Comparison of ENCODE assay signal across 9 mouse cellular contexts in the genomic region with DNA sequence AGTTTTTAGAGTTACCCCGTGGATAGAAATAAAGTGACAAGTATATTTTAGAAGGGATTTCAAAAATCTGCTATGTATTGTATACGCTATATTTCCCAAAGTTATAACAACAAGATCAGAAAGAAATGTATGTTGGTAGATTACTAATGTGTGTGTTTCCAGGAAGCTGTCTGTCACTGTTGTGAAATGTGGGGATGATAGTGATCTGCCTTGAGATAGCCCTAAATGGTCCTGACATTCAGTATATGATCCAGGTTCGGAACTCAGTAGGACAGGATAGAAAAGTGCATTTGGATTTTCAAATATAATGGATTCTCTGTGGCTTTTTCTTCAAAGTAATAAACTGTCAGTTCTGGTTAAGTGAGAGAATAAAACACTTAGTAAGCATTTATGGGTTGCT. TPM values are rescaled to one million over a fixed set of nuclear protein-coding genes. Genes with fewer than 3 reads are reported as not detected.
DNase-seq lines count a peak whose midpoint lies in the region; ATAC-seq and TF ChIP-seq lines count a peak whose summit lies in the region.
"Had no signal": no experiment of that assay in that cellular context is flagged by ENCODE, and none has a peak within 500 bp of the region (broad histone marks: within the 10 kb centered on the region; RNA-seq: fewer than 3 reads in every experiment).

No protein-coding gene starts in this region.

- H3K4me3 ChIP-seq in hindbrain, embryonic 10.5 days: 0 out of 2 replicates have a peak overlapping the region, but pooled peaks have one; percentile 62
- H3K4me3 ChIP-seq in hindbrain, embryonic 11.5 days (ENCODE audit: low read depth, low read length): no peak overlapping the region
- peak overlapping the region; percentile 85 for H3K4me3 ChIP-seq in E14TG2a.4 (replicated peaks; ENCODE audit: low read length)
- H3K4me3 ChIP-seq in forebrain, postnatal 0 days (ENCODE audit: low read depth, low read length): peak overlapping the region; percentile 58
- H3K4me3 ChIP-seq in macrophage (ENCODE audit: inconsistent target): peak overlapping the region; percentile 75

- H3K36me3 ChIP-seq in hindbrain, embryonic 10.5 days: no peaks in the 10 kb centered on the region
- H3K36me3 ChIP-seq in hindbrain, embryonic 11.5 days (ENCODE audit: control insufficient read depth, insufficient read depth, low read length): no peaks in the 10 kb centered on the region
- no peaks in the 10 kb centered on the region for H3K36me3 ChIP-seq in E14TG2a.4 (ENCODE audit: insufficient read depth, low read length)
- no peaks in the 10 kb centered on the region for H3K36me3 ChIP-seq in forebrain, postnatal 0 days (ENCODE audit: insufficient read depth)
- no peaks in the 10 kb centered on the region for H3K36me3 ChIP-seq in macrophage (ENCODE audit: inconsistent target)

- H3K9ac ChIP-seq in hindbrain, embryonic 11.5 days (ENCODE audit: low read depth, low read length): no peak overlapping the region
- H3K9ac ChIP-seq in forebrain, postnatal 0 days: no peak overlapping the region

- peaks cover 65% of the 10 kb centered on the region for H3K79me2 ChIP-seq in macrophage (ENCODE audit: inconsistent target)

- no peak overlapping the region for H3K27ac ChIP-seq in hindbrain, embryonic 10.5 days
- H3K27ac ChIP-seq in hindbrain, embryonic 11.5 days (ENCODE audit: low read depth, low read length): no peak overlapping the region
- H3K27ac ChIP-seq in forebrain, postnatal 0 days (ENCODE audit: low read depth, low read length): no peak overlapping the region
- H3K27ac ChIP-seq in macrophage: peak overlapping the region; percentile 79

- no peaks in the 10 kb centered on the region for H3K9me3 ChIP-seq in hindbrain, embryonic 10.5 days
- no peaks in the 10 kb centered on the region for H3K9me3 ChIP-seq in hindbrain, embryonic 11.5 days (ENCODE audit: control insufficient read depth, low read length)
- H3K9me3 ChIP-seq in E14TG2a.4 (ENCODE audit: low read length): no peaks in the 10 kb centered on the region
- no peaks in the 10 kb centered on the region for H3K9me3 ChIP-seq in forebrain, postnatal 0 days (ENCODE audit: low read length)

- TF ChIP-seq CTCF in E14TG2a.4 (conservative IDR thresholded peaks at IDR 0.05; ENCODE audit: low read length): no peak
- TF ChIP-seq CTCF in forebrain, postnatal 0 days (IDR thresholded peaks at IDR 0.05; ENCODE audit: low read depth): no peak

- H3K4me1 ChIP-seq in hindbrain, embryonic 10.5 days (replicated peaks): no peaks in the 10 kb centered on the region
- no peaks in the 10 kb centered on the region for H3K4me1 ChIP-seq in hindbrain, embryonic 11.5 days (replicated peaks; ENCODE audit: control insufficient read depth, insufficient read depth, low read length)
- no peaks in the 10 kb centered on the region for H3K4me1 ChIP-seq in E14TG2a.4 (replicated peaks; ENCODE audit: low read depth, low read length)
- no peaks in the 10 kb centered on the region for H3K4me1 ChIP-seq in forebrain, postnatal 0 days (ENCODE audit: insufficient read depth)

- ATAC-seq in hindbrain, embryonic 11.5 days (ENCODE audit: low FRiP score): no peak
- ATAC-seq in forebrain, postnatal 0 days: no peak

- no peaks in the 10 kb centered on the region for H3K27me3 ChIP-seq in hindbrain, embryonic 10.5 days (ENCODE audit: insufficient read depth, poor library complexity, severe bottlenecking)
- H3K27me3 ChIP-seq in hindbrain, embryonic 11.5 days (ENCODE audit: control insufficient read depth, insufficient read depth, low read length): no peaks in the 10 kb centered on the region
- no peaks in the 10 kb centered on the region for H3K27me3 ChIP-seq in E14TG2a.4 (ENCODE audit: insufficient read depth, low read length)
- no peaks in the 10 kb centered on the region for H3K27me3 ChIP-seq in forebrain, postnatal 0 days (ENCODE audit: insufficient read depth, low read length)

- no peak overlapping the region for H3K4me2 ChIP-seq in hindbrain, embryonic 11.5 days (replicated peaks; ENCODE audit: low read depth, low read length)
- peak overlapping the region; percentile 53 for H3K4me2 ChIP-seq in forebrain, postnatal 0 days (ENCODE audit: low read depth)

- no peak for DNase-seq in hindbrain, embryonic 10.5 days (ENCODE audit: low spot score)
- DNase-seq in hindbrain, embryonic 11.5 days (ENCODE audit: low spot score): no peak
- DNase-seq in forebrain, postnatal 0 days: no peak
- DNase-seq in frontal cortex, postnatal 14 days (ENCODE audit: low spot score in 2 of 2): no peak
- no peak for DNase-seq in c-Kit-positive CD71-positive TER-119-positive erythroid progenitor cells, embryonic 14.5 days (ENCODE audit: low spot score)
- DNase-seq in cerebellum, adult 9-10 months: no peak
- DNase-seq: kidney, postnatal 4 days had no signal

- 80% methylated on average over 3 of the region's 3 CpGs for WGBS in hindbrain, embryonic 10.5 days
- WGBS in hindbrain, embryonic 11.5 days: 75% methylated on average over 3 of the region's 3 CpGs
- 80% methylated on average over 3 of the region's 3 CpGs for WGBS in forebrain, postnatal 0 days
- 46% methylated on average over 3 of the region's 3 CpGs for WGBS in macrophage (ENCODE audit: missing documents)

RNA-seq across cellular contexts. Expression of a gene that starts 1.7 kb away (rescaled TPM):
- 5.4 and 5.8 TPM in 2 replicates for polyA plus RNA-seq in hindbrain, embryonic 10.5 days (2016; fragmentation: Nextera tagmentation; extraction: Ambion mirVana)
- polyA plus RNA-seq in hindbrain, embryonic 11.5 days (2014; fragmentation: Nextera tagmentation; extraction: Ambion mirVana): 6.4 and 10.7 TPM in 2 replicates
- 12.5 and 13.5 TPM in 2 replicates for total RNA-seq in forebrain, postnatal 0 days (2014; rRNA removed)
- polyA plus RNA-seq in forebrain, postnatal 0 days (2015; fragmentation: Nextera tagmentation; extraction: Ambion mirVana): 15.3 and 19.3 TPM in 2 replicates
- total RNA-seq in macrophage (2018; cell fraction: chromatin; rRNA removed): 100 to 1,000 TPM in 14 of 26 experiments, 10 to 100 TPM in 12; 19.1 to 142 (median 115) TPM
- total RNA-seq in macrophage (2018; cell fraction: cytosol; rRNA removed): 10 to 100 TPM in 23 of 26 experiments, 1 to 10 TPM in 3; 4.9 to 26.1 (median 18.7) TPM
- 100 to 1,000 TPM in 1 of 26 experiments, 10 to 100 TPM in 25; 18.8 to 107 (median 53.7) TPM for total RNA-seq in macrophage (2018; cell fraction: nucleus; rRNA removed)
- polyA plus RNA-seq in macrophage (2018): 11.5 to 18.1 TPM (median 16.0 TPM) in 3 replicates
